Mouse (Mus musculus): ENCODE data around the gene Tmem179. TPM values are rescaled to one million over a fixed set of nuclear protein-coding genes. Genes with fewer than 3 reads are reported as not detected.

Tmem179 gene
- polyA plus RNA-seq (2016; fragmentation: Nextera tagmentation; extraction: Ambion mirVana) = 16.4 and 17.9 TPM in 2 replicates

DNA sequence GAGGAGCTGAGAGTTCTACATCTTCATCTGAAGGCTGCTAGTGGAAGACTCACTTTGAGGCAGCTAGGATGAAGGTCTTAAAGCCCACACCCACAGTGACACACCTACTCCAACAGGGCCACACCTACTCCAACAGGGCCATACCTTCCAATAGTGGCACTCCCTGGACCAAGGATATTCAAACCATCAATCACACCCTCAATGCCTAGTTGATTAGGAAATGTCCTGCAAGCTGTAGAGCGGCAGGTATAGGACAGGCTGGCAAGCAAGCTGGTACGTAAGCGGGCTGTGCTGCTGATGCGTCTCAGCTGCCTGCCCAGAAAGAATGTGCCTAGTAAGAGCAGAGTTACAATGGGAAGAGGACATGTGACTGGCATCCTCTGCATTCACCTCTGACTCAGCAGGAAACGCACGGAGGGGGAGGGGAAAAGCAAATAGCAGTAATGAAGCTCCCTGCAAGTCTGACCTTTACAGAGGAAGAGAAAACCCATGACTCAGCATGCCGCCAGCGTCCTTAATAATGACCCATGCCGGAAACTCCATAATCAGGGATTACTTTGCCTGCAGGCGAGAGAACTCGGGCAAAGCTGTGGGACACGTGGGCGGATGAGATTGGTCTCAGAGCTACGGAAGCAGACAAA is at the start of gene Tmem179:
TSS of gene Tmem179 (minus strand) at position 51 of the 641 bp plus-strand sequence.
- Histone ChIP-seq H3K4me2 (replicated peaks) (peak within 1 kb of the TSS; percentile 30), H3K27ac (no peak within 1 kb of the TSS), H3K9me3 (no peaks in the 10 kb centered on the region), H3K4me3 (no peak within 1 kb of the TSS), H3K36me3 (no peaks in the 10 kb centered on the region), H3K9ac (no peak within 1 kb of the TSS), H3K27me3 (replicated peaks) (0 out of 2 replicates have a peak, but pooled peaks cover 6% of the 10 kb centered on the region), H3K4me1 (peaks cover 16% of the 10 kb centered on the region)
- no peak for ATAC-seq (ENCODE audit: low FRiP score, low read depth)
- WGBS = 16% methylated on average over 14 of the region's 14 CpGs

DNA sequence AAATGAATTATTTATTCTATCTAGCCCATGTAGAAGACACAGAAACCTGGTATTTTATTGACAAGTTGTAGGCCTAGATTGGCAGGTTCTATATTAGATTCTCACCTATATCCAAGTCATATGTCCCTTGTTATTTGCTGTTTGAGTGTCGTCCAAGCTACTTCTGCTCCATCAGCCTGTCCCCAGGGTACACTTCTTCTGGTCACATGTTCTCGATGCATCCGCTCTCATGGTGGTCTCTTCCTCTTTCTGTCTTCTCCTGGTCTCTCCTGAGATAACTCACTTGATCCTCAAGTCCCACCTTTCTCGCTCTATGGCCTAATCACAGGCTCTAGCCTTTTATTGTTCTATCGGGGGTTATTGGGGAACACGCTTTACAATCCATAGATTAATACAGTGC is 46.5 kb upstream of the Tmem179 start:
- no peaks in the 10 kb centered on the region for H3K9me3 ChIP-seq
- H3K27ac ChIP-seq = no peak overlapping the region
- no peak overlapping the region for H3K9ac ChIP-seq
- no peaks in the 10 kb centered on the region for H3K27me3 ChIP-seq (replicated peaks)
- no peak overlapping the region for H3K4me2 ChIP-seq (replicated peaks)
- H3K36me3 ChIP-seq = no peaks in the 10 kb centered on the region
- no peak for ATAC-seq (ENCODE audit: low FRiP score, low read depth)
- 87% methylated on average over 6 of the region's 6 CpGs for WGBS
- H3K4me1 ChIP-seq = 0 out of 2 replicates have a peak, but pooled peaks cover 4% of the 10 kb centered on the region
- no peak overlapping the region for H3K4me3 ChIP-seq

DNA sequence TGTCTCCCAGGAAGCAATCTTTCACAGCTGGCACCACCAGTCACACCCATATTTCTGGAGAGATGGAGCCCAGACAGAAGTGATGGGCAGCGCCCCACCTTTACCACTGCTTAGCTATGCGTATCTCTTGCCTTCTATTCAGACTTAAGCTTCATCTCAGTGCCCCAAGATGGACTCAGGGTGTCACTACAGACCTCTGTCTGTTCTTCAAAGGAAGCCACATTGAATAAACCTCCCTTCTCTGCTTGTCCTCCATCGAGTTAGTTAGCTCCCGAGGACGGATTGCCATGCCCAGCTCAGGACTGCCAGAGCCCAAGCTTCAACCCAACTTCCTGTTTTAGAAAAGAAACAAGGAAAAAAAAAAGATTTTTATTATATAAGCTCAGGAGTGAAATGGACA is 45.9 kb upstream of the Tmem179 start:
- no peak overlapping the region for H3K4me2 ChIP-seq (replicated peaks)
- H3K9me3 ChIP-seq = no peaks in the 10 kb centered on the region
- ATAC-seq (ENCODE audit: low FRiP score, low read depth) = no peak
- no peak overlapping the region for H3K27ac ChIP-seq
- H3K4me1 ChIP-seq = 0 out of 2 replicates have a peak, but pooled peaks cover 4% of the 10 kb centered on the region
- H3K4me3 ChIP-seq = no peak overlapping the region
- no peak overlapping the region for H3K9ac ChIP-seq
- no peaks in the 10 kb centered on the region for H3K36me3 ChIP-seq
- no peaks in the 10 kb centered on the region for H3K27me3 ChIP-seq (replicated peaks)
- WGBS = 78% methylated on average over 5 of the region's 5 CpGs

GRCm38 (mm10) chr12:112561163-112561562 is 44.6 kb upstream of the Tmem179 start:
- Histone ChIP-seq H3K4me3 (no peak overlapping the region), H3K4me1 (0 out of 2 replicates have a peak, but pooled peaks cover 4% of the 10 kb centered on the region), H3K9ac (no peak overlapping the region), H3K27me3 (replicated peaks) (no peaks in the 10 kb centered on the region), H3K36me3 (no peaks in the 10 kb centered on the region), H3K27ac (no peak overlapping the region), H3K4me2 (replicated peaks) (no peak overlapping the region), H3K9me3 (no peaks in the 10 kb centered on the region)
- WGBS = 67% methylated on average over 3 of the region's 3 CpGs
- ATAC-seq (ENCODE audit: low FRiP score, low read depth) = no peak

- Histone ChIP-seq H3K4me2 (replicated peaks) (no peak overlapping the region), H3K4me3 (no peak overlapping the region), H3K9ac (no peak overlapping the region), H3K27ac (no peak overlapping the region), H3K4me1 (0 out of 2 replicates have a peak, but pooled peaks cover 4% of the 10 kb centered on the region), H3K27me3 (replicated peaks) (no peaks in the 10 kb centered on the region), H3K9me3 (no peaks in the 10 kb centered on the region), H3K36me3 (no peaks in the 10 kb centered on the region)
- no peak for ATAC-seq (ENCODE audit: low FRiP score, low read depth)
- 54% methylated on average over 5 of the region's 5 CpGs for WGBS
These were observed 43.7 kb upstream of the Tmem179 start for GRCm38 (mm10) chr12:112560176-112560797.

GRCm38 (mm10) chr12:112559671-112560070 is 43.1 kb upstream of the Tmem179 start:
- no peak for ATAC-seq (ENCODE audit: low FRiP score, low read depth)
- H3K4me1 ChIP-seq = no peaks in the 10 kb centered on the region
- H3K27ac ChIP-seq = no peak overlapping the region
- no peak overlapping the region for H3K4me2 ChIP-seq (replicated peaks)
- no peak overlapping the region for H3K4me3 ChIP-seq
- no peaks in the 10 kb centered on the region for H3K27me3 ChIP-seq (replicated peaks)
- H3K9me3 ChIP-seq = no peaks in the 10 kb centered on the region
- no peak overlapping the region for H3K9ac ChIP-seq
- H3K36me3 ChIP-seq = no peaks in the 10 kb centered on the region
- 75% methylated on average over 6 of the region's 6 CpGs for WGBS

GRCm38 (mm10) chr12:112559231-112559630 is 42.7 kb upstream of the Tmem179 start:
- H3K4me3 ChIP-seq = no peak overlapping the region
- no peak for ATAC-seq (ENCODE audit: low FRiP score, low read depth)
- no peak overlapping the region for H3K4me2 ChIP-seq (replicated peaks)
- no peaks in the 10 kb centered on the region for H3K9me3 ChIP-seq
- no peak overlapping the region for H3K27ac ChIP-seq
- H3K27me3 ChIP-seq (replicated peaks) = no peaks in the 10 kb centered on the region
- no peak overlapping the region for H3K9ac ChIP-seq
- H3K4me1 ChIP-seq = no peaks in the 10 kb centered on the region
- no peaks in the 10 kb centered on the region for H3K36me3 ChIP-seq
- 37% methylated on average over 3 of the region's 3 CpGs for WGBS

DNA sequence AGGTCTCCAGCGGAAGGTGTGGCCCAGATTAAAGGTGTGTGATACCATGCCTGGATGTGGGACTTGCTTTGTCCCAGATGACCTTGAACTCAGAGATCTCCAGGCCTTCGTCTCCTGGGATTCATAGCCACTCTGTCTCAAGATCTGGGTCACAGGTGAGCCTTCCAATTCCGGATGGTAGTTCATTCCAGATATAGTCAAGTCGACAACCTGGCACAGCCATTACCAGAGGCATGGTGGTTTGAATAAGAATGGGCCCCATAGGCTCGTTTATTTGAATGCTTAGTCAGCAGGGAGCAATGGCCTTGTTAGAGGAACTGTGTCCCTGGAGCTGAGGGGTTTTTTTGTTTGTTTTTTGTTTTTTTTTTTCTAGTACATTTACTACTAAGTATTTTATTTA is 40.7 kb upstream of the Tmem179 start:
- Histone ChIP-seq H3K4me1 (peaks cover 8% of the 10 kb centered on the region; the same call in 1 of the 2 replicates), H3K9me3 (no peaks in the 10 kb centered on the region), H3K27ac (no peak overlapping the region), H3K9ac (no peak overlapping the region), H3K4me2 (replicated peaks) (no peak overlapping the region), H3K36me3 (no peaks in the 10 kb centered on the region), H3K4me3 (no peak overlapping the region), H3K27me3 (replicated peaks) (no peaks in the 10 kb centered on the region)
- WGBS = 79% methylated on average over 5 of the region's 5 CpGs
- no peak for ATAC-seq (ENCODE audit: low FRiP score, low read depth)

DNA sequence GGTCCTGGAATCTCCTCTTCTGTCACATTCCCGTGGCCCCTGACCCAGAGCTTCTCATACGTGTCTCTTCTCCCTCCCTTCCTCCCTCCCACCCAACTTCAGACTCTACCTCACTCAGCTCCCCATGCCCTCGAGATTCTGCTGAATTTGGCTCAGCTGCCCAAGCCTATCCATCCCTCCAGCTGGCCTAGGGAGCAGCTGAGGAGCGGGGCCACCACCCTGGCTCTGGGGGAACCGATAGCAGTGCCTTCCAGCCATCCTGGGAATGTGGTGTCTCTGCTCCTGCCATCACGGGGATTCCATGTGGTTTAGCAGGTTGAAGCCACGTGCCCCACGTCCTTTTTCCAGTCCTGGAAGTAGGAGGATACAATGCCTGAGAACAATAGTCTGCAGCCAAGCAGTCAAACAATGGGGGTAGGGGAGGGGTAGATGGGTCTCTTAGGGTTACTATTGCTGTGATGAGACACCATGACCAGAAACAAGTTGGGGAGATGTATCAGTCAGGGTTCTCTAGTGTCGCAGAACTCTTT is 40.0 kb upstream of the Tmem179 start:
- no peak for ATAC-seq (ENCODE audit: low FRiP score, low read depth)
- Histone ChIP-seq H3K4me3 (no peak overlapping the region), H3K4me1 (peaks cover 14% of the 10 kb centered on the region; the same call in 1 of the 2 replicates), H3K4me2 (replicated peaks) (no peak overlapping the region), H3K27ac (no peak overlapping the region), H3K27me3 (replicated peaks) (no peaks in the 10 kb centered on the region), H3K36me3 (no peaks in the 10 kb centered on the region), H3K9ac (no peak overlapping the region), H3K9me3 (no peaks in the 10 kb centered on the region)
- 69% methylated on average over 9 of the region's 9 CpGs for WGBS

- Histone ChIP-seq H3K4me3 (no peak overlapping the region), H3K27ac (no peak overlapping the region), H3K9ac (no peak overlapping the region), H3K9me3 (no peaks in the 10 kb centered on the region), H3K4me2 (replicated peaks) (no peak overlapping the region), H3K36me3 (no peaks in the 10 kb centered on the region), H3K4me1 (peaks cover 18% of the 10 kb centered on the region; the same call in 1 of the 2 replicates), H3K27me3 (replicated peaks) (no peaks in the 10 kb centered on the region)
- 28% methylated on average over 12 of the region's 12 CpGs for WGBS
- ATAC-seq (ENCODE audit: low FRiP score, low read depth) = no peak
These were observed 38.4 kb upstream of the Tmem179 start for GRCm38 (mm10) chr12:112554900-112555299.

DNA sequence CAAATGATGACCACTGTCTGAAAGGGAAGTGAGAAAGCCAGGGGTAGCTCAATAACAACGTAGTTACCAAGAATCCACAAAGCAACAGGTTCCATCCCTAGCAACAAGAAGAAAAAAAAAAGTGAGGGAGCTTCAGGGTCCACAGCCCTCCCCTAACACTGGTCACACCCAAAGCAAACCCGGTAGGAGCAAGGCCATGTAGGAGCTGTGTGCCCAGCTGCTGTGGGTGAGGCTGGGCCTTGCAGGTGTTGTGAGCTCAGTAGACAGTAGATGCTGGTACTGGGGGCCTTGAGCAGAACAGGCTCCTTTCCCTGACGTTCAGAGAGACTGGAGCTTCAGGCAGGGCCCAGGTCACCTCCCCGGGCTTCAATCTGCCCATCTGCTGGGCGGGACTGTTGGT is 36.0 kb upstream of the Tmem179 start:
- no peak overlapping the region for H3K27ac ChIP-seq
- 60% methylated on average over 5 of the region's 5 CpGs for whole genome bisulfite sequencing

GRCm38 (mm10) chr12:112551861-112552375 is 35.4 kb upstream of the Tmem179 start:
- Histone ChIP-seq H3K27me3 (replicated peaks) (no peaks in the 10 kb centered on the region), H3K36me3 (no peaks in the 10 kb centered on the region), H3K4me1 (peaks cover 18% of the 10 kb centered on the region; the same call in 1 of the 2 replicates), H3K4me2 (replicated peaks) (peak overlapping the region; percentile 16; the same call in 1 of the 2 replicates), H3K9ac (no peak overlapping the region), H3K4me3 (no peak overlapping the region), H3K9me3 (no peaks in the 10 kb centered on the region), H3K27ac (peak overlapping the region; percentile 42; the same call in 1 of the 2 replicates)
- ATAC-seq (ENCODE audit: low FRiP score, low read depth) = peak; percentile 84
- WGBS = 6% methylated on average over 13 of the region's 13 CpGs

More for the DNA sequence above, 36.0 kb upstream of the Tmem179 start:
- Histone ChIP-seq H3K4me3 (no peak overlapping the region), H3K9ac (no peak overlapping the region), H3K9me3 (no peaks in the 10 kb centered on the region), H3K4me2 (replicated peaks) (0 out of 2 replicates have a peak overlapping the region, but pooled peaks have one; percentile 16), H3K27me3 (replicated peaks) (no peaks in the 10 kb centered on the region), H3K36me3 (no peaks in the 10 kb centered on the region), H3K4me1 (peaks cover 18% of the 10 kb centered on the region; the same call in 1 of the 2 replicates)
- ATAC-seq (ENCODE audit: low FRiP score, low read depth) = peak; percentile 39; the same call in 1 of the 2 replicates

All from neural tube, embryonic 12.5 days (tissue).